Mouse (Mus musculus) midbrain, embryonic 12.5 days (tissue): ENCODE measurements around the gene Pdia5. TPM values are rescaled to one million over a fixed set of nuclear protein-coding genes. Genes with fewer than 3 reads are reported as not detected.

Experiments
- ATAC-seq: fragments of 200-750 bp; cut with Nextera tagmentation; 2 replicates; pipeline ENCODE4 v1.8.0; 2017; ENCODE audit warnings: low read depth, moderate TSS enrichment, moderate library complexity; ENCODE audit not compliant: low FRiP score
- H3K27ac ChIP-seq: fragments of 300-500 bp; sonication (generic); replicated peaks from 2 replicates; pipeline ENCODE4 v1.5.1; 2016; ENCODE audit warnings: mild to moderate bottlenecking
- H3K27me3 ChIP-seq: fragments of 300-500 bp; sonication (generic); 2 replicates; pipeline ENCODE4 v1.6.1; 2016; ENCODE audit warnings: mild to moderate bottlenecking
- H3K36me3 ChIP-seq: fragments of 300-500 bp; sonication (generic); 2 replicates; pipeline ENCODE4 v1.6.1; 2016
- H3K4me1 ChIP-seq: fragments of 300-500 bp; sonication (generic); 2 replicates; pipeline ENCODE4 v1.6.1; 2016
- H3K4me2 ChIP-seq: fragments of 300-500 bp; sonication (generic); replicated peaks from 2 replicates; pipeline ENCODE4 v1.6.1; 2016; ENCODE audit warnings: mild to moderate bottlenecking, moderate library complexity
- H3K4me3 ChIP-seq: fragments of 300-500 bp; sonication (generic); 2 replicates; pipeline ENCODE4 v1.5.1; 2016; ENCODE audit warnings: mild to moderate bottlenecking
- H3K9ac ChIP-seq: fragments of 300-500 bp; sonication (generic); replicated peaks from 2 replicates; pipeline ENCODE4 v1.6.1; 2016; ENCODE audit warnings: mild to moderate bottlenecking, moderate library complexity
- H3K9me3 ChIP-seq: fragments of 300-500 bp; sonication (generic); 2 replicates; pipeline ENCODE4 v1.6.1; 2016; ENCODE audit warnings: mild to moderate bottlenecking
- WGBS: fragments of 180-500 bp; shearing (Covaris S2); methylation state at CpG from one replicate; pipeline ENCODE4 v1.1.7; 2016; 5-methylcytosine and 5-hydroxymethylcytosine counted together
- polyA plus RNA-seq: library from polyadenylated mRNA; unstranded; fragments of >200 nt; fragmentation: Nextera tagmentation; extraction: Ambion mirVana; gene quantifications from 2 replicates; pipeline ENCODE4 v1.2.1, GENCODE M21; 2016

Pdia5 gene
- polyA plus RNA-seq, 1 experiment from 2014 or later, result 20.9 TPM

- H3K9me3 ChIP-seq, result no peaks in the 10 kb centered on the region
- no peak overlapping the region for H3K4me2 ChIP-seq
- WGBS, result 94% methylated on average over 8 of the region's 8 CpGs
- no peak overlapping the region for H3K4me3 ChIP-seq
- no peak overlapping the region for H3K9ac ChIP-seq
- H3K4me1 ChIP-seq, result peaks cover 8% of the 10 kb centered on the region; the same call in 1 of the 2 replicates
- no peak overlapping the region for H3K27ac ChIP-seq
- H3K36me3 ChIP-seq, result no peaks in the 10 kb centered on the region
- H3K27me3 ChIP-seq, result 0 out of 2 replicates have a peak, but pooled peaks cover 3% of the 10 kb centered on the region
- ATAC-seq, result no peak
These were observed 68.0 kb downstream of the Pdia5 start for GRCm38 (mm10) chr16:35422705-35423104.

DNA sequence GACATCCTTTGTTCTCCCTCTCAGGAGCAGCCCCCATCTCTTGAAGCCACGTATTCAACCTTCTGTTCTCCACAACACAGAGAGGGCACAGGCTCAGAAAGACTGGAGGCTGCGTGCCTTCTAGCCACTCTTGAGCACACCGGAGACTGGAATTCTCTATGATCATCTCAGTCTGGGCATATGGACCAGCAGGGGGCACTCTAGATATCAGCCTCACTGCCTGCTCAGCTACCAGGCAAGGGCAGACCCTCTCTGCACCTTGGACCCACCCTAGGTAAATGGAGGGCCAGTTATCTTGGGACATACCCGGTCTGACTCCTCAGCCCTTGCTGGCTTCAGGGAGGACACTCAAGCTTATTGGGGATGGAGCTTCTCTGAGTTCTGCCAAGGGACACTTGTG, 68.5 kb downstream of the Pdia5 start:
- H3K9ac ChIP-seq, result no peak overlapping the region
- H3K4me1 ChIP-seq, result peaks cover 8% of the 10 kb centered on the region; the same call in 1 of the 2 replicates
- H3K9me3 ChIP-seq, result no peaks in the 10 kb centered on the region
- 69% methylated on average over 4 of the region's 4 CpGs for WGBS
- H3K27ac ChIP-seq, result no peak overlapping the region
- H3K36me3 ChIP-seq, result no peaks in the 10 kb centered on the region
- 0 out of 2 replicates have a peak, but pooled peaks cover 3% of the 10 kb centered on the region for H3K27me3 ChIP-seq
- no peak overlapping the region for H3K4me3 ChIP-seq
- no peak overlapping the region for H3K4me2 ChIP-seq
- no peak for ATAC-seq

- Histone ChIP-seq H3K4me2 (no peak overlapping the region), H3K4me3 (no peak overlapping the region), H3K27ac (no peak overlapping the region), H3K9me3 (no peaks in the 10 kb centered on the region), H3K4me1 (no peaks in the 10 kb centered on the region), H3K9ac (no peak overlapping the region), H3K27me3 (no peaks in the 10 kb centered on the region; the same call in 1 of the 2 replicates), H3K36me3 (no peaks in the 10 kb centered on the region)
- 89% methylated on average over 5 of the region's 5 CpGs for WGBS
- ATAC-seq, result no peak
These were observed 76.1 kb downstream of the Pdia5 start for GRCm38 (mm10) chr16:35414616-35415015.

DNA sequence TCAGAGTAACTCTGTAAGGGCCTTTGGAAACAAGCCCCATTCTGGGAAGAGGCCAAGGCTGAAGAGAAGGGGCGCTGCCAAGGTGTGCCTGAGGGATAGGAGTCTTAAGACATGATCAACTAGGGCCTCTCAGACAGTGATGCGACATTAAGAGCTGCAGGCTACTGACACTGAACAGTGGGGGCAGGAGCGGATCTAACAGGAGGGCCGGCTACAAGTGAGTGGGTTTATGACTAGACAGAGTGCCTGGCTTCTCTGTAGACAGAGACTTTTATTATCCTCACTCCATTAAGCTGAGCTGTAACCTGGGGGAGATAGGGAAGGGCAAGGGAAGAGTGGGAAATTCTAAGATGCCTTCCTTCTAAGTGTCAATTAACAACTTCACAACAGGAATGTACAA, 84.0 kb downstream of the Pdia5 start:
- Histone ChIP-seq H3K9me3 (no peaks in the 10 kb centered on the region), H3K27ac (no peak overlapping the region), H3K36me3 (peaks cover 9% of the 10 kb centered on the region; the same call in 1 of the 2 replicates), H3K4me2 (no peak overlapping the region), H3K4me3 (no peak overlapping the region), H3K9ac (no peak overlapping the region), H3K4me1 (no peaks in the 10 kb centered on the region), H3K27me3 (peaks cover 16% of the 10 kb centered on the region)
- WGBS, result 80% methylated on average over 4 of the region's 4 CpGs
- no peak for ATAC-seq

GRCm38 (mm10) chr16:35406166-35406565, 84.5 kb downstream of the Pdia5 start:
- Histone ChIP-seq H3K36me3 (peaks cover 10% of the 10 kb centered on the region), H3K9ac (no peak overlapping the region), H3K4me2 (no peak overlapping the region), H3K27ac (no peak overlapping the region), H3K27me3 (peaks cover 16% of the 10 kb centered on the region), H3K4me3 (no peak overlapping the region), H3K9me3 (no peaks in the 10 kb centered on the region), H3K4me1 (no peaks in the 10 kb centered on the region)
- ATAC-seq, result no peak
- WGBS, result 90% methylated on average over 4 of the region's 4 CpGs

GRCm38 (mm10) chr16:35405348-35406080, 85.2 kb downstream of the Pdia5 start:
- WGBS, result 90% methylated on average over 14 of the region's 14 CpGs
- ATAC-seq, result no peak

DNA sequence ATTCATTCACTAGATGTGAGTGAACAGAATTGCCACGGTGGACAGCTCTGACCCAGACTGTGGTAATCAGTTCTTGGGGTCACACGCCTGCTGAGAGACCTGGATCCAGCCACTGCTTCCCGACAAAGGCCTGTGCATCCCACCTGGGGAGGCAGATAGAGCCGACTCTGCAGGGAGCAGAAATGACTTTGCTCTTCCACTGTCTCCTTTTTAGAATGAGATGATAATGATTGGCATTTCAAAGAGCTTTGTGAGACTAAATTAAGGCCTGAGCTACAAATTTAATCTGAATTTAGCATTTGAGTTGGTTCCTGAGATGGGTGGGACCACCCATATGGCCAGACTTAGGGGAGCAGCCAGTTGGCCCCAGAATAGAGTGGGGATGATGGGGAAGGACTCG, 85.8 kb downstream of the Pdia5 start:
- H3K4me1 ChIP-seq, result no peaks in the 10 kb centered on the region
- H3K27me3 ChIP-seq, result peaks cover 16% of the 10 kb centered on the region; the same call in 1 of the 2 replicates
- 48% methylated on average over 5 of the region's 5 CpGs for WGBS
- no peak overlapping the region for H3K9ac ChIP-seq
- no peaks in the 10 kb centered on the region for H3K9me3 ChIP-seq
- no peak for ATAC-seq
- H3K4me2 ChIP-seq, result no peak overlapping the region
- H3K4me3 ChIP-seq, result no peak overlapping the region
- H3K27ac ChIP-seq, result no peak overlapping the region
- peaks cover 12% of the 10 kb centered on the region for H3K36me3 ChIP-seq

More at GRCm38 (mm10) chr16:35405348-35406080, 85.2 kb downstream of the Pdia5 start:
- H3K4me3 ChIP-seq, result no peak overlapping the region
- H3K4me1 ChIP-seq, result no peaks in the 10 kb centered on the region
- no peaks in the 10 kb centered on the region for H3K9me3 ChIP-seq
- peaks cover 16% of the 10 kb centered on the region for H3K27me3 ChIP-seq
- no peak overlapping the region for H3K27ac ChIP-seq
- no peak overlapping the region for H3K9ac ChIP-seq
- no peak overlapping the region for H3K4me2 ChIP-seq
- H3K36me3 ChIP-seq, result peaks cover 12% of the 10 kb centered on the region

GRCm38 (mm10) chr16:35403891-35404290, 86.8 kb downstream of the Pdia5 start:
- Histone ChIP-seq H3K36me3 (peaks cover 12% of the 10 kb centered on the region), H3K9me3 (no peaks in the 10 kb centered on the region), H3K4me1 (no peaks in the 10 kb centered on the region), H3K27ac (no peak overlapping the region), H3K4me2 (no peak overlapping the region), H3K4me3 (no peak overlapping the region), H3K9ac (no peak overlapping the region), H3K27me3 (peaks cover 16% of the 10 kb centered on the region; the same call in 1 of the 2 replicates)
- WGBS, result 87% methylated on average over 8 of the region's 8 CpGs
- ATAC-seq, result no peak

DNA sequence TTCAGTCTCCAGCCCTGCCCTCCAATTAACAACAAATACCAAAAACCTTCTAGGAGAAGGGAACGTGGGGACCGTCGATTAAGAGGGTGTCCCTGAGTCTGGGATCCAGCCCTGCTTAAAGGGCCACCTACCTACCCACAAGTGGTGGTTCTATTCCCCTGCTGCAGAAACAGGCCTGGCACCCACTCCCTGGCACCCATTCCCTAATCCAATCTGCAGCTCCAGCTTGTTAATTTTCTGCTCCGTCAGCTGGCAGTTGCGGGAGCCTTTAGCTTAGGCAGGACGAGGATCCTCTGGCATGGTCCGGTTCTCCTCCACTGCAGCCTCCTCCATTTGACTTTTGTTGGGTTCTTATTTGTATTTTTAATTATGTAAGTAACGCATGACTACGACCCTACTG, 87.3 kb downstream of the Pdia5 start:
- Histone ChIP-seq H3K4me2 (no peak overlapping the region), H3K9ac (no peak overlapping the region), H3K27ac (no peak overlapping the region), H3K4me1 (no peaks in the 10 kb centered on the region), H3K27me3 (peaks cover 16% of the 10 kb centered on the region; the same call in 1 of the 2 replicates), H3K36me3 (peaks cover 12% of the 10 kb centered on the region), H3K9me3 (no peaks in the 10 kb centered on the region), H3K4me3 (no peak overlapping the region)
- no peak for ATAC-seq
- WGBS, result 94% methylated on average over 9 of the region's 9 CpGs

DNA sequence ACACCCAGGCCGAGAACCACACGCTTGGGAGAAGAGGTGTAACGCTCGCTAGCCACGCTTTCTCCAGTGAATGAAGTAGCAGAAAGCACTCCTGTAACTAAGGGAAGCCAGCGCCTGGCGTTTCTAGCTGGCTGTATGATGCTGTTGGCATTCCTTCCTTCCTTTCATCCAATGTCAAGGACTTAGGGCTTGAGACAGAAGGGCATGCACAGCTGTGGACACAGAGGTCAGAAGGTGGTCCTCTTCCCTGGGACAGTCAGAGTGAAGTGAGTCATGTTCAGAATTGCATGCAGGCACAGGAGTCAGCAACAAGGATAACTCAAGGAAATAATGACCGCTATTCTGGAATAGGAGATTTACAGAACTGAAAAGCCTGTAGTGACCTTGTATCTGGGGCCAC, 97.9 kb downstream of the Pdia5 start:
- Histone ChIP-seq H3K4me2 (no peak overlapping the region), H3K36me3 (peaks cover 5% of the 10 kb centered on the region; the same call in 1 of the 2 replicates), H3K27me3 (no peaks in the 10 kb centered on the region), H3K4me1 (no peaks in the 10 kb centered on the region), H3K27ac (no peak overlapping the region), H3K9ac (no peak overlapping the region), H3K4me3 (no peak overlapping the region), H3K9me3 (no peaks in the 10 kb centered on the region)
- ATAC-seq, result no peak
- 89% methylated on average over 8 of the region's 8 CpGs for WGBS

GRCm38 (mm10) chr16:35385654-35386053, 105.0 kb downstream of the Pdia5 start:
- H3K9me3 ChIP-seq, result no peaks in the 10 kb centered on the region

GRCm38 (mm10) chr16:35380048-35380447, 110.6 kb downstream of the Pdia5 start:
- no peaks in the 10 kb centered on the region for H3K27me3 ChIP-seq
- H3K4me1 ChIP-seq, result no peaks in the 10 kb centered on the region
- no peaks in the 10 kb centered on the region for H3K36me3 ChIP-seq
- H3K4me3 ChIP-seq, result no peak overlapping the region
- ATAC-seq, result no peak
- WGBS, result 87% methylated on average over 9 of the region's 9 CpGs
- no peak overlapping the region for H3K9ac ChIP-seq
- no peak overlapping the region for H3K4me2 ChIP-seq
- no peaks in the 10 kb centered on the region for H3K9me3 ChIP-seq
- H3K27ac ChIP-seq, result no peak overlapping the region

More at GRCm38 (mm10) chr16:35385654-35386053, 105.0 kb downstream of the Pdia5 start:
- WGBS, result 89% methylated on average over 3 of the region's 3 CpGs
- no peak overlapping the region for H3K4me3 ChIP-seq
- no peaks in the 10 kb centered on the region for H3K4me1 ChIP-seq
- no peak overlapping the region for H3K4me2 ChIP-seq
- no peak overlapping the region for H3K9ac ChIP-seq
- H3K27me3 ChIP-seq, result no peaks in the 10 kb centered on the region
- H3K27ac ChIP-seq, result no peak overlapping the region
- ATAC-seq, result no peak
- H3K36me3 ChIP-seq, result no peaks in the 10 kb centered on the region
